Mouse (Mus musculus): ENCODE measurements at regions not wholly inside any gene's neighbourhood (a gene's known extent, or its start where the extent isn't known, plus 50 kb on each side); places are given as distances from the start of the nearest gene placed in this dataset.

DNA sequence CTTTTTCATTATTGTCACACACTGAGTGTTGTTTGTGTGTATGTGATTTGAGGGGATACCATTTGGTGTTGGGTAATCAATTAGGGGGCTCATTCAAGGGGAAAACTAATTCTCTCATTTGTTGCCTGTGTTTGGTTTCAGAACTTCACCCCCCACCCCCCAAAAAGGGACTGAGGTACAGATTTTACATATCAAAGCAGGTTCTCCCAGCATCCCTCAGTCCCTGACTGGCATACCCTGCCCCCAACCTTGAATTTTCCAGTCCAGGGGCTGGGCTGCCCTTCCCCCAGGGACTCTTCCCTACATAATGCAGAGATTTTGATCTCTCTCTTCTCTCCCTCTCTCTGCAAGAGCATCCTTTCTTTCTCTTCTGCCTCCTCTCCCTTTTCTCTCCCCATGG is 155.5 kb downstream of the Dusp6 start:
- no peak for DNase-seq

DNA sequence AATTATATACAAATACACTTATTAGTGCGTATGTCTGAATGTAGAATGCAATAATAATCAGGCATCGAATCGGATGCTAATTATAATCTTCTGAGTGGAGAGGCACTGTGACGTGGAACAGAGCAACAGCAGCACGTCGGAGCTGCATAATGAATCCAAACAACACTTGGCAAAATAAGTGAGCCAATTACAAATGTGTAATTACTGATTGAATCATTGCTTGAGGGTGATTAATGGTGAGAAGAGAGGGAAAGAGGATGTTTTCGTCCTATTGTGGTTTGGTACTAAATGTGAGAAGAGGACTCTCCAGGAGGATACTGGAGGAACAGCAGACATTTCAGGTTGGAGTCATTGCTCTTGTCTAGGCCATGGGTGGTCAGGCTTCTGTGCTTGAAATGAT is 156.5 kb downstream of the Dusp6 start:
- DNase-seq, result no peak

DNA sequence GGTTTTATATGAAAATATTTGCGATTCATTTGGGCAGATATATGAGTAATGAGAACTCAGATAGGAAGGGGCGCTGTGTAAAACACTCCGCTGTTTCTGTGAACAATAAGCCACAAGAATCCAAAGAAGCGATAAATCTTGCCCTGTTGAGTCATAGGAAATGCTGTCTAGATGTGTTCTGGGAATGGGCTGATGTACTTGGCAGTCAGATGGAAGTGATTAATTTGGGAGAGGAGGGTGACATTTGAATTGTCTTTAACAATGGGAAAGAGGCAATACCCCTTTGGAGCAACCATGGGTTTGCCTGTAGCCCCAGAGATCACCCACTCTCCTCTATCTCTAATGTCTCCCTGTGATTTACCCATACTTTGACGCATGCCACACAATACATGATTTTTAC is 160.4 kb downstream of the Dusp6 start:
- no peak for DNase-seq

DNA sequence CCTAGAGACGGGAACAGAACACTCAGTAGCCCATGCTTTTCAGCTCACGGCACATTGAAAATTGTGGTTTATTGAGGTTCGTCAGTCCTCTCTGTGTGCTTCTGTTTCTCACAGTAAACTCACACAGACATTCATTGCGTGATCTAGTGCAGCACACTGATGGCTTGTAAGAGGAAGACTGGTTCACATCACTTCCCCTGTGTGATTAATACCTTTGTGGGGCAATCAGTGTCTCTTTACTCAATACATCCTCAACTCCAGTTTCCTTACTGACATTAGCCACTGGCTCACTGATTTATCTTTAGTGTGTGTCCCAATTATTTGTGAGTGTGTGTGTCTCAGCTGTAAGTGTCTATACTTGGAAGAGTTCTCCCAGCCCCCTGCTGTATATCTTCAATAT is 162.2 kb downstream of the Dusp6 start:
- no peak for DNase-seq

DNA sequence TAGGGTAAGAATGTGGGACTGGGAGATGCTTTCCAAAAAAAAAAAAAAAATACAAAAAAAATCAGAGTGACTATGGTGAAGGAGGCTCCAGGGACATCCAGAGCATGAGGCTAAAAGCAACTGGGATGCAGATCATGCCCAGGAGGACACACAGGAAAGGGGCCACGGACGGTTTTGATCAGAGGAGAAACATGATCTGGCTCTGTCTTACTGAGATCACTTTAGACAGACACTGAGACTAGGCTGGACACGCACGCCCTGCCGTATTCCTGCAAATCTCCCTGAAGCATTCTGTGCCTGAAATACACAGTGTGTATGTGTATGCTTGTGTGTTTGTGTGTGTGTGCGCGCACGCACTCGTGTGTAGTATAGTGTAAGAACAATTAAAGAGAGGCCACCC is 167.1 kb downstream of the Dusp6 start:
- DNase-seq, result no peak

DNA sequence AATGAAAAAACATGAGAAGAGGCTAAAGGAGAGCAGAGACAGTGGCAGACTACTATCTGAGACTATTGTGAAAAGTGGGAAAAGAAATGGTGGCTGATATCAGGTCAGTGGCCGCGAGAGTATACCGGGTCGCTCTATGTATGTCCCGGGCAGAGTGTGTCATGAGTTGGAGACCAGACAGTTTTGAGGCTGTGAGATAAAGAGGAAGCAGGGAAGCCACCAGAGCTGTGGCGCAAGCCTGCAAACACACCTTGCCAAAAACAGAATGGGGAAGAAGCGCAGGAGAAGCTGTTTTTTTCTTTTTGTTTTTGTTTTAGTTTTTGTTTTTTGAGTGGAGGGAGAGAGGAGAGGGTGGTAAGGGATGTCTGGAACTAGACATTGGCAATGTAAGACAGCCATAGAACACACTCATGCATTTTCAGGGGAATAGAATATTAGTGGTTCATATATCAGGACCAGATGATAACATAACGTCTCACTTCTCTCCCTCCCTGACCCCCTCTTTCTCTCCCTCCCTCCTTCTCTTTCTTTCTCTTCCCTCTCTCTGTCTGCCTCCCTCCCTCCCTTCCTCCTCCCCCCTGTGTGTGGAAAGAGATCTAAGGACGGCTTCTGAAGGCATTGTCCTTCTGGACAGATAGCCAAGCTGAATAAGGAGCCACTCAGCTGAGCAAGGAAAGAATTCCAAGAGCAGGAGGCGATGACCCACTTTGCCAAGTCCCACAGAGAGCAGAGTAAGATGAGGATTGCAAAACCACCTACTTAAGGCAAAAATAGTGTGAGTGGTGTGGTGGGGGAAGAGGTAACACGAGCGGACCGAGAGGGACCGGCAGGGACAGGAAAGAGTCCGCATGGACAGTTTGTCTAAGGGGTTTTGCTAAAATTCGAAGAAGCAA is 167.9 kb downstream of the Dusp6 start:
- DNase-seq, result no peak

DNA sequence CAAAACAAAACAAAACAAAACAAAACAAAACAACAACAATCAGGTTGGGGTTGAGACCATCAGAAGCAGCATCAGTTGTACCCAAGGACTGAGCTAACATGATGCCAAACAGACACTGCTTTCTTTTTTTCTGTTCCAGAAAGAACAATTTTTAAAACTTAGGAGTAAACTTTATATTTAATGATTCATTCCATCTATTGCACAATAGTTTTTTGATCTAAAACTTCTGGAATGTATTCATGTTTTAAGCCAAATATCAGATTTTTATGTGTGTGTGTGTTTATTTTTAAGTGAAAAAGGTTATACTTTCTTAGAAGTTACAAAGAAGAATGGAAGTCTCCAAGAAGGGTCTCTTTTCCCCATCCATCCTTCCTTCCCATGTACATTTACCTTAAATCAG is 174.0 kb downstream of the Dusp6 start:
- DNase-seq, result no peak

DNA sequence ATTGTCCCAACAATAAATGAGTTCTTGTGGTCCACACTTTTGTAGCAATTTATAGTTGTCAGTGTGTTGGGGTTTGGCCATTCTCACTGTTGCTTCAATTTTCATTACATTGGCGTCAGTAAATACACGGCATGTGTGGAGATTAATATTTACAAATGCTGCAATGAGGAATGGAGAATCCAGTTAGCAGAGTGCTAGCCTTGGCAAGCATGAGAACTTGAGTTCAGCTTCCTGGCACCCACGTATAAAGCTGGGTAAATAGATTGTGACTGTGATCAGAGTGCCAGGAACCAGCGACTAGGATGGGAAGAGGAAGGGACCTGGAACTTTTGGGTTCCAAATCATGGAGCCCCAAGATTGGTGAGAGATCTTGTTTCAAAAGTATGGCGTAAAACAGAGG is 177.1 kb downstream of the Dusp6 start:
- no peak for DNase-seq

DNA sequence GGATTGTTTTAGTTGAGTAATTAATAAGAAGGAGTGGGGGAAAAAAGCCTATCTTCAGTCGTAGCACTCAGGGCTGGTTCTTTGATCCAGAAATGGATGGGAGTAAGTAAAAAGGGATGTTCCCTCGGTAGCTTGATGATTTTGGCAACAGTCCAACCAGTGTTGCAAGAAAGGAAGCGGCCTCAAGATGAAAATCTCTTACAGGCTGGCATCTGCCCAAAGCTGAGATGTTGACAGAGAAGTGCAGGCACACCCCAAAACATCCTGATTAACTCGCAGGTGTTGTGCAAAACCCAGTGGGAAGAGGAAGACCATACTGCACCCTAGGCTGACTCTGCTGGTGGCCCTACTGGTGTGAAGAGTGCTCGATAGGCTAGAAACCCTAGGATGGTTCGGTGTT is 178.0 kb downstream of the Dusp6 start:
- DNase-seq, result peak; percentile 49

DNA sequence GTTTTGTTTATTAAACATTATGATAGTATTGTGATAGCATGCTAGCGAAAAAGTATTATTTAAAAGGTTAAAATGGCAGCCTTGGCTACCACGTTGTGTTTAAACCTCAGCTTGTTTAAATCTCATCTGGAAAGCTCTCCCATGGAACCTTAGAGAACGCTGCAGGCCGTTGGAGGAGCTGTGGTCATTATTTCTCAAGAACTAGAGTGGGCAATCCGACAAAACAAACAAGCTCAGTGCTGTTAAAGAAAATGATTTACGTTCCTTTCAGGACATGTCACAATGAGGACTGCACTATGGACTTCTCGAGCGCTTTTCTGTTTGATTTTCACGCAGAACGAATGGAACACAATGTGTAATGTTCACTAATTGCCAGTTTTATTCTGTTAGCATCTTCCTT is 178.9 kb downstream of the Dusp6 start:
- no peak for DNase-seq

DNA sequence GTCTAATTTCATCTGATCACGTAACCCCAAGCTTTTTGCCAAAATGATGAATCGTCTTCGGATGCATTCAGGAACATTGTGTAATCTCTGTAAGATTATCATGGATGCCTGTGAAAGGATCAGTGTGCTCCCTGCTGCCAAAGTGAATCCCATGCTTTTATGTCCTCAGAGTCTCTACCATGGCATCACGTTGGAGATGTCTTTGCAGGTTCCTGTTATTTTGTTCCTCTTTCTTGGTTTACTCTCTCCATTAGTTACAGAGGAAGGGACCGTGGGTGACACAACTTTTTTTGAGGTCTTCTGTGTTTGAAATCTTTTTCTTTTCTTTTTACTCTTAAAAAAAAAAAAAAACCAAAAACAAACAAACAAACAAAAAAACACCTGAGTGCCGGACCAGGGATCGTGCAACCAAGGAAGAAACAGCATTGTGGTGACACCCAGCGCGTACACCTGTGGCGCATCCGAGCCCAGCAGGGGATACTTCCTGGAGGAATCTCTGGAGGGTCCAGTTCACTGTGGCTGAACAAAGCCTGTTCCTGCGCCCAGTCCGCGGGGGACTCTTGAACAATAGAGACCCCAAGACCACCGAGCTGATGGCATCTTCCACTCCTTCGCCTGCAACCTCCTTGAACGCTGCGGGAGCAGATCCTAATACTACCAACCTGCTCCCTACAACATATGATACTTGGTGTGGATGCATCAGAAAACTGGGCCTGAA is 180.6 kb downstream of the Dusp6 start:
- DNase-seq, result no peak

DNA sequence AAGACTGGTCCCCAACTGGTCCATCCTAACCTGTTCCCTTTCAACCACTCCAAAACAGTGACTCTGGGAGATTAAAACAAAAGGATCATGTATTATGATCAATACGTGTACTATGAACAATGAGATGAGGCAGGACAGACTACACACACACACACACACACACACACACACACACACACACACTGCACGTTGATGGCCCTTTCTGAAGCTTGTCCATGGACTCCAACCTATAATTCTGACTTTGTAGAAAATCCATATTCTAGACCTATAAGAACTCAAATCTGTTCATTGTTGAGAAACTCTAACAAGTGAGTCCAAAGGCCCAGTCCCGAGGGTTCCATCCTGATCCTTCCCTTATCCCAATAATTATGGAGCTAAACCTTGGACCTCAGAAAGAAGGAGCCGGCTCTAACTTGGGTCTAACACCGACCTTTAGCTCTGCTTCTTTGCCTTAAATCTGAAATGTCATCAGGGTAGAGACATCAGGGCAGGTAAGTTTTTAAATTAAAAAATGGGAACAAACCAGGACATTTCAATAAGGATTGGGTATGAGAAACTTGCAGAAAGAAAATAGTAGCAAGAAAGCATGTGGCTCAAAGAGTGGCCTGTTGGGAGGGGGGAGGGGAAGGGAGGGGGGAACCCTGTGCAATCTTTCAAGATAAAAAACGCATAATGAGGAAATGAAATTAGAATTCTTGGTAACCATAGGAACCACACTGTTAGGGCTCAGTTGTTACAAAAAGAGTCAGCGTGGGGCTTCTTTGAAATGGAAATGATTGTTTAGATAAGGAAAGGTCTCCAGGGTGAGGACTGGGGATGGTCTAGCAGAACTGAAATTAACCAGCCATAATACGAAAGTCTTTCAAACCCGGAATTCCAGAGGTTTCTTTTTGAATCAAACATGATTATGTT is 187.9 kb downstream of the Dusp6 start:
- DNase-seq, result no peak

DNA sequence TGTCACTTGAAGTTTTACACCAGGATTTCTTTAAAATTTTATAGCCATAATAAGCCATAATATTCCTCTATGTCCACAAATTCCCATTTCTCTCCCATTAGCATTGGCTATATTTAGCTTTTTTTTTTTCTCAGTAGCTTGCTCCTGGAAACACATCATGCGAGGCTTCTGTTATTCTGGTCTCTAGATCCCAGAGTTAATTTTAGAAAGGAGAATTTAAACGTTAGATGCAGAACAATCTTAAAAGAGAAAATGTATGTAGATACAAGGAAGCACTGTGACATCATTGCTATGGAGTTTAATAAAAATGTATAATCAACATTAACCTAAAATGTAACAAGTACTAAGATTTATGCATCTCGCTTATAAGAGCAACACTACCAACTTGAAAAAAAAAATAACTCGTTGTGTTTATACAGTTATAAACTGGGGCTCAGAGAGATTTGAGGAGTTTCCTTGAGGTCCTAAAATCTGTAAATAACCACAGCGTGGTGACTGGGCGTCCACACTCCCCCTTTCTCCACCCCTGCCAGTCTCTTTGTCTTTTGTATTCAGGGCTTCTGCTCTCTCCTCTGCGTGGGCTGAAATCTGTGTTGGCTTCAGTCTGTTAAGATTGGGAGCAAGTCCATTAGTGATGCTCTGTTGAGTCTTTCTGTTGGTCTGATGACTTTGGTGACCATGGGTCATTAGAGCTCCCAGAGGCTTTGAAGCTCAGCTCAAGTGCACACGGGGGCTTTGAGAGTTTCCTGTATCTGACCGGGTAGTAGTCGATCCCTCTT is 188.8 kb downstream of the Dusp6 start:
- DNase-seq, result no peak

DNA sequence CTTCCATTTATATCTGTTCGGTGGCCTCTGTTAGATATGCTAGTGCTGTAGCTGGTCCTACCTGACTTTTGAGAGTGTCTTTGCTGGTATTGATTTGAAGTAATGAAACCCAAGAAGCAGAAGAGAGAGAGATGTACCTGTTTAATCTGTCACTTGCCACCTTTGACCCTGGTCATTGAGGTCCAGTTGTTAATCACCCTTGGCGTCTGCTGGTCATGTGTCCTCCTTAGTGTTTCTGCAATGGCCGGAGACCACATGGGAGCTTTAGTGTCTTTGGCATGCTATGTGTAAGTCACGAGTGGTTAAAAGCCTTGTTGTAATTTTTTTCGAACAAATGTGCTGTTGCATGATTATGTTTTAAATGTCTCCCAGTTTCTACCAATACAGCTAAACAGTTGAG is 193.1 kb downstream of the Dusp6 start:
- DNase-seq, result no peak

DNA sequence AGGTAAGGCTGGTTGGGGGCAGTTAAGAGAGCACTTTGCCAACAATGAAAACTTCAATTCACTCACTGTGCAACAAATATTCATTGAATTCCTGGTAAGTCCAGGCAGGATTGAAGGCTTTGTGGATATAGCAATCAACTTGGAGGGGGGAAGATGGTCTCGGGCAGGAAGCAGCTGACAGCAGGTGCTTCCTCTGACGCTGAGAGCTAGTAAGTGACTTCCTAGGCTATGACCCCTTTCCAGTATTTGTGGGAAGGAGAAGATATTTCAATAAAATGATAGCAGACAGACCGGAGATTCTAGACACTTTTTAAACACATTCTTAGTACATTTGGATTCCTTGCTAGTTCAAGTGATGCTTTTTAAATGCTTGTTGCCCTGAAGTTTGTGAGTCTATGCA is 195.0 kb downstream of the Dusp6 start:
- DNase-seq, result no peak

DNA sequence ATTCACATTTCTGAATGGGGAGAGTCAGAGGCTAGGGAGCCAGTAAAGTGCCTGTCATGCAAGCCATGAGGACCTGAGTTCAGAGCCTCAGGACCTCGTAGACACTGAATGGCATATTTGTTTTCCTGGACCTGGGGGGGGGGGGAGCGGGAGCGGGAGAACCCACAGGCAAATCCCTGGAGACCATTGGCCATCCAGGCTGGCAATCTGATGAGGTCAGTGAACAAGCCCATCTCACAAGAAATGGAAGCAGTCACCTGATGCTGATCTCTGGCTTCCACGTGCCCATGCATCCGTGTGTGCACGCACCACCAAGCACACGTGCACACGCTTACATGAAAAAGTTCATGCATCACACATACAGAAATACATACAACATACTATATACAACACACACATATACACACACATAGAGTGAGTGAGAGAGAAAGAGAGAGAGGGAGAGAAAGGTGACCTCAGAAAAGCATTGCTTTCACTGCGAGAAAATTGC is 196.2 kb downstream of the Dusp6 start:
- DNase-seq, result no peak

DNA sequence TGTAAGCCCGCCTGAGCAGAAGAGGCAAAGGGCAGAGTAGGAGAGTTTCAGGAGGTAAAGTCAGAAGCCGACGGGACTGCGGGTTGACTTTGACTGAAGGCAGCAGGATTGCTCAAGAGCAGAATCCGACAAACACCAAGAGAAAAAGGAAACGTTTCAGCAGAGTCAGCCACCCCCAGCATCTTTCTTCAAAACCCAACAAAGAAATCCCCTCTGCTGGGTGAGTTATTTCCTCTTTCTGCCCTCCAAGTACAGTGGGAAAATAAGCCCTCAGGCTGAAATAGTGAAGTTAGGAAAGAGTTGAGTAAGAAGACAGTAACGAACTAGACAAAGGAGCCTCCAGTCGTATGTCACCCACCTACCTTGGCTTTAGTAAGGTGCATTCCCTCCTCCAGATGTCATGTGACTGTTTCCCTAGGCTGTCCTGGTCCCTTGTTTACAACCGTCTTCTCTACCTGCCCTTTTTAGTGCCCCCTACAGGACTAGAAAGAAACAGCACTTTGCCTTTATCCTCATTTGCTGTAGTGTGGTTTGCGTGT is 196.9 kb downstream of the Dusp6 start:
- peak; percentile 16 for DNase-seq

DNA sequence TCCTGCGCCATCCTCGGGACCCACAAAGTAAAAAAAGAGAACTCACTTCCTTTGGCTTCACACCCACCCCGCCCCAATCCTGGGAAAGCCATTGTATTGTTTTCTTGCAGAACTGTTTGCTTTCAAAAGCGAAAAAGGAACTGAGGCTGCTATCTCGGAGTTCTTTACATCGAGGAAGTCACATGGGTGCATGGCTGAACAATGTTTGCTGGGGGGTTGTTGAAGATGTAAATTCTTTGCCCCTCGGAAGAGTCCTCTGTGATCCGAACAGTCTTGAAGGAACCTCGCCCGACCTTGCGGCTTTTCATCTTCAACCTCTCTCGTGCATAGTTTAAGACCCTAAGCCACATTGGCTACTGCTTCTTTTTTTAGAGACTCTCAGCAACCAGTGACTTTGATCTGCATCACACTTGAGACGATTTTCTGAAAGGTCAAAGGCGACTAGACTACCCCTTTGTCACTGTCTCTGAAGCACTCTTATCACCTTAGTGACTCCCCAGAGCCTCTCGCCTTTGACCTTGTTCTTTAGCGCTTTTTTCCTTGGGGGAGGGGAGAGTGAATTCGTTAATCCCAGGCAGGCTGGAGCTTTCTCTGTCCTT is 197.9 kb downstream of the Dusp6 start:
- DNase-seq, result no peak

DNA sequence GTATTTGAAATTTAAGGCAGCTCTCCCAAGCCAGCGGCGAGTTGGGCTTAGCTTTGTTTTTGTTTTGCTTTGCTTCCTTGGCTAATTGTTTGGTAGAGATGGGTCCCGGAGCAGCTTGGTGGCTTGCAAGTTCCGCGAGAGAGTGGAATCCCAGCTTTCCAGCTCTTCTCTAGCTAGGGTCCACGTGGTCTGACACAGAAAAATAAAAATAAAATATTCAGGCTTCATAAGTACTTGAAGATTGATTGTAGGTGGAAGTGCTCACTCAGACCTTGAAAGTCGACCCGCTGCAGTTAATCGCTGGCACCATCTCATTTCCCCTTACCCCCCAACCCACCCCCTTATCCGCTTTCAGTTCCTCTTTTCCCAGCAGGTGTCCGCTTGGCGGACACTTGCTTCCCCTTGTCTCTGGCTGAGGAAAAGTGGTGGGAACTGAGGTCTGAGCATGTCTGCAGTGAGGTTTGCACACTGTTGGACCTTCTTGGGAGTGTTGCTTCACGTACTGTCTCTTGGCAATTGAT is 198.5 kb downstream of the Dusp6 start:
- peak; percentile 15 for DNase-seq

DNA sequence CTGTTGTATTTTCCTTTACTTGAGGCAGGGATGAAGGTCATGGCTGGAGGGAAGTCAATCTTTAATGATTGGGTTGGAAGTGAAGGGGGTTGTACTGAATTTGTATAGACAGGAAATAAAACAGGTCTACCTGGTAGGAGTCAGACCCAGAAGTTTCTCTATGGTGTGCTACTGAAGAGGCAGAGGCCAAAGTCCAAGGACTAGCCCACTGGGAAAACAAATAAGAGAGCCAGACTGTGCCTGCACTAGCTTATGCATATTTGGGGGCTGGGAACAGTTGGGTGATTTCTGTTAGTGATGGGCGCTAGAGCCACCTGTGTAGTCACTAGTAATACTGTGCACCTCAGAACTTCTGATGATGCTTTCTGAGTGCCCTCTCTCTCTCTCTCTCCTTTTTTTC is 203.7 kb downstream of the Dusp6 start:
- DNase-seq, result no peak

DNA sequence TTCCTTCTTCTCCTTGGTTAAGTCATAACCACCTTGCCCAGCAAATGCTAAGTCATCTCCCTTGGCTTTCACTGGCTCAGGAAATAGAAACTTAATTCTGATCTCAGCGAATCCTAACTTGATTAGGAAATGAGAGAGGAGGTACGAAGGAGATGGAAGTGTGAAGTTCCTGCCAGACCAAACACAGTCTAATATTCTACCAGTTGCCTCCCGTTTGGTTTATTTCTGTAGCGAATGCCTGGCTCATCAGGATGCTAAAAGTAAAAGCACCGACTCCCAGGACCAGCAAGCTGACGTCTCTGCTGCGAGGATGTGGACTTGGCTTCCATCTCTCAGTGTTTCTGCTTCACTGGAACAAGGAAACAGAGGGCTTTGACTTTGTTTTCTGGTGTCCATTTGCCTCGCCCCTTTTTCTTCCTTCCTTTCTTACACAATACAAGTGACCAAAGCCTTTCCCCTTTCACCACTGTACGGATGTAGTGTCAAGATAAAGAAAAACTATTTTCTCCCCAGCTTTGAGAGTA is 204.3 kb downstream of the Dusp6 start:
- DNase-seq, result no peak
